Mouse (Mus musculus): ENCODE data around the gene Ndufb11.

Ndufb11 gene

DNA sequence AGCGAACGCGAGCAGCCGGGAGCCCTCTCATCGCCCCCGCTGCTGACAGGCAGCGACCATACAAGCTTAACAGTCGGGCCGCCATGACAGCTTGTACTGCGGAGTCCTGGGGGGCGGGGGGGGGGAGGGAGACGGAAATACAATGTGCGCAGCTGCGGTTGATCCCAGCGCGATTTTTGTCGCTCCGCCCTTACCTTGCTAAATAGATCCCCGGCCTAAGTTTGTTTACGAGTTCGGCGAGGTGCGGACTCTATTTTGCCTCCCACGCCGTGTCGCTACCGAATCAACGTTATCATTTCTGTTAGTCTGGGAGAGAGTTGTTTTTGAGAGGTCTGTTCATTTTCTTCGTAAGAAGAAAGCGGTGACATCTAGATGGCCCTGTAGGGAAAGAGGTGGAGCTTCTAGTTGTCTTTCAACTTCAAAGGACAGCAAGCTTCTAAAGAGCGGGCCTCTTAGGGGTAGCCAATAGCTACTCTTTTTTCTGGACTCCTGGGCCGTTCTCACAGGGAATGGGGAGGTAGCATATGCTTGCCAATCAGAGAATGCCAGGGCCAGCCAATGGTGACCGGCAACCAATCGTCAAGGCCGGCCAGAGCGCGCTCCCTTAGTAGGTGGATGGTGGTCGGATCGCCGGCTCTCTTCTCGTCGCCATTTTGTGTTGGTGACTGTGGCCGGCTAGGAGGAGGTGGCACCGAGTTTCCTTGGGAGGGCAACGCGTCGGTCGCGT, at the start of gene Ndufb11, which contains the start of gene Rbm10:
Gene Ndufb11 (minus strand): TSS at position 444 of the 727 bp plus-strand sequence.
Gene Rbm10 (plus strand): TSS at position 328 of the 727 bp plus-strand sequence.
- DNase-seq (ENCODE audit: low spot score in 2 of 2): peak; percentile 84 to 85

DNA sequence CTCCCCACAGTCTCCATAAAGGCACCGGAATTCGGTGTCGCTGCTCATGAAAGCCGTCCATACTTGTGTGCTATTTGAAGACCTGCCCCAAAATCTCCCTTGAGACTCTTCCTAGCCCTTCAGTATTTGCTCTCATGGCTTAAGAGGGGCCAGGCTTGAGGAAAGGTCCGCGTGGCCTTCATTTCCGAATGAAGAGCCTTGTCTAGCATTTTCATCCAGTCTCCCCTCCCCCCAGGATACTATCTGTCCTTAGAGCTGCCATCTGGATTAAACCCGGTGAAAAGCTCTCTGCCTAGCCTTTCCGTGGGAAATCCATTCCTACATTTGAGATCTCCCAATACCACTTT, 46.0 kb upstream of the Ndufb11 start:
- no peak for DNase-seq (ENCODE audit: low spot score in 2 of 2)

DNA sequence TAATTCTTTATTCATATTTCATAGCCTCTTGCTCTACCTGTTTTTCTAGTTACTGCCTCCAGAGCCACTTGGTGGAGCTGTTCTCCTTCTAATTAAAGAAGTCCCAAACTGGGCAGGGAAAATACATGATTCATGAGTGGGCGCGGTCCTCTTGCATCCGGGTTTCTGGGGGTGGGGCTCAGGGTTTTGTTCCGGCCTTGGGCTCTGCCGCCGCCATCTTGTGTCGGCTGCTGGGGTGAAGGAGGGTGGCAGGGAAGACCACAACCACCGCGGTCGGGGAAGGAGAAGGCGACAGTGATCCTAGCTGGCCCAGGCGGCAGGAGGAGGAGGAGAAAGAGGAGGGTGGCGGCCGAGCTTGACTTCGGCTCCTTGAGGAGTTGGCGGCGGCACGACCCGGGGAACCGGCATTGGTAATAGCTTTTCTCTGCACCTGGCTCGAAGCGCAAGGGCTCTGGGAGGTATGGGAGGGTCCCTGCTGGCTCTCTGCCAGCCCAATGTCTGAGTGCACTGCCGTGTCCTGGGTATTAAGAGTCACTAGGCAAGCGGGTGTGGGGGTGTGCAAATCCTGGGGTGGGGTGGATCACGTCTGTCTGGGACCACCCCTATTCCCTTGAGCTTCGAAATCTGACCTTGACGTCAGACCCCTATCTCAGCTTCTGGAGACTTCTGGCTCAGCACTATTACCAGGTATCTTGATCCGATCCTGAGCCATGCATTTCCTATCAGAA, 45.5 kb upstream of the Ndufb11 start:
- peak; percentile 78 to 80 for DNase-seq (ENCODE audit: low spot score in 2 of 2)

DNA sequence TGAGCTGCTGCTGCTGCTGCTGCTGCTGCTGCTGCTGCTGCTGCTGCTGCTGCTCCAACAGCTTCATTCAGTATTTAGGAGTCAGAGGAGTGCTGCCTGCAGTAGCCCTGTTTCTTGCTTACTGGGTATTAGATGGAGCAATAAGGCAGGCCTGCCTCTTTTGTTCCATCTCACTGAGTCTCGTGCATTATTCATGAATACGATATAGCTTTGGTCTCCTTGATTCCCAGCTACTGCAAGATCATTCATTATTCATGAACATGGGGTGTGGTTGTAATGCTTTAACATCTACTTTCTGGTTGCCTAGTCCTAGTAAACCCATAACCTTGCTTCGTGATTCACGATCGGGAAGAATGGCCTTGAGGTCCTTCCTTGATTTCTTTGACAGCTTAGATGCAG, 44.9 kb upstream of the Ndufb11 start:
- DNase-seq (ENCODE audit: low spot score in 2 of 2): no peak

DNA sequence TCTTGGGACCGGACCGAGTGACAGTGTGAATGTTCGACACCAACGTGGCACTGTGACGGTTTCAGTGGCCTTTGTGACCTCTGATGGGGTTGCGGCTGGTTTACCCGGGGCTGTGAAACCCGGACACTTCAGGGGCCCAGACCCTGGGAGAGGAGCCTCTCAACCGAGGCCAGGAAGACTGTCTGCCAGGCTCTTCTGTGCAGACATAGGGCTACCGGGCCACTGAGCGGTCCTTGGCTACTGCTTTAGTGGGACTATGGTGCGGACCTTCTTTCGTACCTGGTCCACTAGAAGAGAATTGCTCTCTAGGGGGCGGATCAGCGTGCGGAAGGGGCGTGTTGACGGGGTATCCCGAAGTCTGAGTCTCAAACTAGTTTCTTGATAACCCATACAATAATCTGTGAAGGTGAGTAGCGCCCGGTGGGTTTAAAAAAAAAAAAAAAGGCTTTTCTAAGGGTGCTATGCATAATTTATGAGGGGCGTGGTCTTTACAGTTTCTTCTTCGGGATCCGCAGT, 41.5 kb upstream of the Ndufb11 start:
- DNase-seq (ENCODE audit: low spot score in 2 of 2): no peak

DNA sequence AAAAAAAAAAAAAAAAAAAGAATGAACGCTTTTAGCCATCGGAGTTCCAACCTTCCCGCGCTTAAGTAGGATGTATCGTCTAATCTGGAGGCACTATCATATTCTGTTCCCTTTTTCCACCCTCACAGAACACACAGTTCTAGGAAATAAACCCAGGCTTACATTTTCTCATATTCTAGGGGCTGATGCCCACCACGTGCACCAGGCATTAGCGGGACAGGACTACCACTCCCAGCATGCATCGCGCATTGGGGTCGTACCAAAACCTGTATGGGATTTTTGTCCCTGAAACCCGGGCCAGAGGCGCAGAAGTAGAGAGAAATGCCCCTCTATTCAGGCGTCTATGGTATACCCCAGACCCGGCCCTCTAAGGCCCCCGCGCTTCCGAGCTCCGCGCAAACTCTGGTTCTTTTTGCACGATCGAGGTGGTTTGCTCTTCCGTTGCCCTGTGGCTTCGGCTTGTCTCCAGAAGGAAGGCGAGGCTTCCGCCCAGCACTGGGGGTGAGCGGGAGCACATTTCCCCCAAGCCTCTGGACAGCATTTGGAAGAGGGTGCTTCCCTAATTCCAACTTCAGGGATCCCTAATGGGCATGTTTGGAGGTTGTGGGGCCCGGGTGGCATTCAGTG, 40.7 kb upstream of the Ndufb11 start, which contains the start of gene Uba1:
Gene Uba1 (plus strand): TSS at position 301 of the 627 bp plus-strand sequence.
- DNase-seq (ENCODE audit: low spot score in 2 of 2): peak; percentile 71

DNA sequence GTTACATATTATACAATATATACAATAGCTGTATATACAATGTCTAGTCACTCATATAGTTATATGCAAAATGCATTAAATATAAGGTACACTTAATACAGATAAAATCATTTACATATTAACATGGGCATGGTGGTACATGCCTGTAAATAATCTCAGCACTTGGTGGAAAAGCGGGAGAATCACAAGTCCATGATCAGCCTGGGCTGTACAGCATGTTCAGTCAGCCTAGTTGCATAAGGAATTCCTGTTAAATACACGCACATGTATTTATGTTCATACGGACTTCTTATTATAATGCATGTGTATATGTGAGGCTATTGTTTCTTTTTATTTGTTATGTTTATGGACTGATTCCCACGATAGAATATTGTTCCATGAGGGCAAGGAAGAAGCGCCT, 40.2 kb upstream of the Ndufb11 start:
- no peak for DNase-seq (ENCODE audit: low spot score in 2 of 2)

DNA sequence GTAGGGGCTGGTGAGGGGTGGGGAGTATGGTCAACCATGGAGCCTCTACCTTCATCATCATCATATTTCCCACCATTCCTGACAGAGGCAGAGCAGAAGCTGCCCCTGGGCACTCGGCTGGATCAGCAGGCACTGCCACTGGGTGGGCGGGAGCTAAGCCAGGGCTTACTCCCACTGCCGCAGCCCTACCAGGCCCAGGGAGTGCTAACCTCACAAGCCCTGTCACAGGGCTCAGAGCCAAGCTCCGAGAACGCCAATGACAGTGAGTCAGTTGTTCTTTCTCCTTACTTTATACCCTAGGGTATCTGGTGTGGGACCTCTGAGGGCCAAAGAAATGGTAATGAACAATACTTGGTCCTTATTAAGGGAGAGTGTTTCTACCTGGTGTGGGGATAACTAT, 27.4 kb upstream of the Ndufb11 start:
- no peak for DNase-seq (ENCODE audit: low spot score in 2 of 2)

DNA sequence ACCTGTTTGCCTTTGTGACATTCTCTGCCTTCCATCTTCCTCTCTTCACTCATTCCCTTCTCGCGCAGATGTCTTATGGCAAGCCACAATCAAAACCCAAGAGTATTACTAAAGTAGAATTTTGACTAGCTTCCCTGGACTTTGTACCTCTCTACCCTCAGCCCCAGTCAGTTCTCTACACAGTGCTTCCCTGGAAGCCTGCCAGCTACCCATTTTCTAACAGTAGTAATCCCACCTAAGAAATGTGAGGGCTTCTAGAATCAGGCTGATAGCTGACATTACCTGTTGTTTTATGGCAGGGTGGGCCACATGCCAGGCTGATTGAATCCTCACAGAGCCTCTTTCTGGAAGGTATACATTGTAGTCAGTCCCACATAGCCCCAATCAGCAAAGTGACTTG, 20.7 kb upstream of the Ndufb11 start:
- no peak for DNase-seq (ENCODE audit: low spot score in 2 of 2)

DNA sequence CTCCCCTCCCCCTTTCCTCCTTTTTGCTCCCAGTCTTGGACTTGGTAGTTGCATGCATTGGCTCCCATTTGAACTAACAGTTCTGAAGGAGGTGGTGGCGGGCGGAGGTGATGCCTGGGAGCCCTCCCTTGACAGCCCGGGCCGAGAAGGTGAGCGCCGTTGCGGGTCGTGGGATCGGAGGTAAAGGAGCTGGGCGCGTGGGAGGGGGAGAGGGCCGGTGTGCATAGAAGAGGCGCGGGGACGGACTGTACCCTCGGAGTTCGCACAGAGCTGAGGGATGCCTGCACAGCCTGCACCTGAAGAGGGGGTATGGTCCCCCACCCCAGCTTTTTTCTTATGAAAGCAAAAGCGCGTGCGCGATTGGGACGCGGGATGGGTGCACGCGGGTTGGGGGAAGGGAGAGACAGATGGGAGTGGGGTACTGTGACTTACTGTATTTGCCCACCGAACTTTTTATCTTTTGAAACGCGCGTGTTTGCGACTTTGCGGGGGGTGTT, 532 bp upstream of the Ndufb11 start:
- DNase-seq (ENCODE audit: low spot score in 2 of 2): peak; percentile 9 to 19

DNA sequence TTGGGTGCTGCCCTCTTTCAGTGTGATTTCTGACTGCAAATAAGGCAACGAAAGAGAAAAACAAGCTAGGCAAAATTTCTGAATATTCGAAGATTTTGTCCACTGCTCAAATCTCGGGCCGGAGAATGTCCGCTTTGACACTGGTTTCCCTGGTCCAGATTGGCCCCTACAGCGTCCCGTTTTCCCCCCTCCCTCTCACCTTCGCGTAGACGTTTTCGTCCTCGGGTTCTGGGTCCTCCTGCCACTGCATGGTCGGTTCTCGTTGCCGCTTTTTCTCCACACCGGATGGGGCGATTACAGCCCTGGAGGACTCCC, 601 bp downstream of the Ndufb11 start:
- DNase-seq (ENCODE audit: low spot score in 2 of 2): peak in 1 of 2 experiments; percentile 36

DNA sequence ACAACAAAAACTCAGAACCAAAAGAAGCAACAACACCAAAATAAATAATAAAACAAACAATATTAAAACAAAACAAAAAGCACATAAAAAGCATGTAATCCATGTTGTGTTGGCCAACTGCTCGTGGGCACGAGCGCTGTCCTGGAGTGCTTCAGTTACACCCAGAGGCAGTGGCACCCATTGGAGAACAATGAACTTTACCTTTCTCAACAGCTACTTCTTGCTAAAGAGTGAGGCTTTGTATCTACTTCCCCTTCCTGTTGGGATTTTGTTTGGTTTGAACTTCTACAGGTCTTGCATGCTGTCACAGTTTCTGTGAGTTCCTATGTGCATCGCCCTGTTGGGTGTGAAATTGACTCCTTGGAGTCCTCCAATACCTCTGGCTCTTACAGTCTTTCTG, 8.9 kb downstream of the Ndufb11 start:
- no peak for DNase-seq (ENCODE audit: low spot score in 2 of 2)

DNA sequence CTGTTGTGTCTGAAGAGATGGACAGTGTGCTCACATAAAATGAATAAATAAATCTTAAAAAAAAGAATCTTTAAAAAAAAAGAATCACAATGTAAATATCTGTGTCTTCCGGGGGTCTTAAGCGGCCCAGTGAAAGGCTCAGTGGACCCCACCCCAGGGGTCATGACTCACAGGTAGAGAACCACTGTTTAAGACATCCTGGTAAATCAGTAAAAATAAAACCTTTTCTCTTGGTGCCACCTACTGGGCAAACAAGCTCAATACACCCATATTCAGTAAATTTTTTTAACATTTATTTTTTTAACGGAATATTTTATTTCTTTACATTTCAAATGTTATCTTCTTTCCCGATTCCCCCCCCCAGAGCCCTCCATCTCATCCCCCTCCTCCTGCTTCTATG, 29.5 kb downstream of the Ndufb11 start:
- no peak for DNase-seq (ENCODE audit: low spot score in 2 of 2)

DNA sequence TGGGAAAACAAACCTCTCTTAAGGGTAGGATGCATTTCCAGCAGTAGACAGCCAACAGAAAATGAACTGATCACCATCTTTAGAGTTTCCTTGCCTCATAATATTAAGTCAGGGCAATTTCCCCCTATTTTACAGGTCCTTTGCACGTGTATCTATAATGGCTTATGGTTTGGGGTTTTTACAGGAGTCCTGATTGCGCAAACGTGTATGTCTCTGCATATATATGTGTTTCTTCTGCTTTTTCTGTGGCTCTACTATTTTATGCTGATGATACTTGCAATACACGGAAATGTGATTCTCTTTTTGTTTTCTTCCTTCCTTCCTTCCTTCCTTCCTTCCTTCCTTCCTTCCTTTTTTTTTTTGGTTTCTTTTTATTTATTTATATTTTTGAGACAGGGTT, 43.5 kb downstream of the Ndufb11 start:
- DNase-seq (ENCODE audit: low spot score in 2 of 2): no peak

DNA sequence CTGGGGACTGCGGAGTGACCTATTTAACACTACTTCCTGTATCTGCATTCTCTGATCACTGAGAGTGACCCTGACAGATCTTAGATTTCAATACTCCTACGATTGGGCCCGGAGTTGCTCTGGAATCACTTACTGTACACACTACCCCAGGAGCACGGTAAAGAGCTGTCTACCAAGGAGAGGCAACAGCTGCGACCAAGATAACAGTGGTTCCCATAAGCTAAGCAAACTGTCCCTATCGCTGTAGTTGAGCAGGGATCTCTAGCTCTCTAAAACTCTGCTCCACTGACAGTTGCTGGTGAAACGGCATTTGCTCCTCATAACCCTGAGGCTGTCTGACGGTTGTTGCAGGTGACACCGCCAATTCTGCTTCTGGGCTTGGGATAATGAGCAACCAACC, 44.7 kb downstream of the Ndufb11 start:
- no peak for DNase-seq (ENCODE audit: low spot score in 2 of 2)

DNA sequence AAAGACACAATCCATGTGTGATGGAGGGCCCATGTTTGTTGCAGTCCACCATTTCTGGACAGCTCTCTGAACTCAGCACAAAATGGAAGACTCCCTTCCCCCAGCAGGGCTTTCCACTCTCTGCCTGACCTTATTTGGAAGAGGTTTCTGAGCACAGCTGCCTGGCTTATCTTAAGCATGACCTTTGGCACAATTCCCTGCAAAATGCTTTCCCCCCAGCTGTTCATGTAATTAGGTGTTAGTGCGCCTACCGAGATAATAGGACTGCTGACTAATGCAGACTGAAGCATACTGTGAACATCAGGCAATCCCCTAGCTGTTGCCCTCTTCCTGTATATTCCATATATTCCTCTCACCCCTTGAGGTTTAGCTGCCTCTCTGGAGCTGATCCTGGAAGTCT, 46.4 kb downstream of the Ndufb11 start:
- DNase-seq (ENCODE audit: low spot score in 2 of 2): no peak
